Mouse (Mus musculus) cerebellum, postnatal 10 days (tissue): ENCODE data around the gene Npm3.
A peak's percentile ranks its signal among the peaks of the same experiment; 100 is the strongest.

ENCODE experiments used
- DNase-seq, 2 experiments: peaks; one replicate each; pipeline ENCODE4 v3.0.0; 2021; ENCODE audit warnings: mixed read lengths in 2 of 2

Gene Npm3

DNA sequence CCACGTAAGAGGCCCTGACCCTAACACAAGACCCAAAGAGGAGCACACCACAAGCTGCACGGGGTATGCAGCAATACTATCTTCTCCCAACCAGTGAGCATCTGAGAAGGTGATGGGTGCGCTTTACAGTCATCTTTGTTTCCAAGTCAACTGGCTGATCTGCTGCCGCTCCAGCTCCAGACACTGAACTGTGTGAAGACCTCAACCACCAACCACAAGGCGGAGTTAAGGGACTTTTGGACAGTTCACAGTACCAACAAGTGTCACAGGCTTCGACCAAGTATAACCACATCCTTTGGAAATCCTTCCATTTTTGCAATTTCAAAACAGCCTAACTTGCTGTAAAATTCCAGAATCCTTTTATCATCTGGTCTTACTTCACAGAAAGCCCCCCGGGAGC lies 2.5 kb upstream of the Npm3 start:
- no peak for DNase-seq

DNA sequence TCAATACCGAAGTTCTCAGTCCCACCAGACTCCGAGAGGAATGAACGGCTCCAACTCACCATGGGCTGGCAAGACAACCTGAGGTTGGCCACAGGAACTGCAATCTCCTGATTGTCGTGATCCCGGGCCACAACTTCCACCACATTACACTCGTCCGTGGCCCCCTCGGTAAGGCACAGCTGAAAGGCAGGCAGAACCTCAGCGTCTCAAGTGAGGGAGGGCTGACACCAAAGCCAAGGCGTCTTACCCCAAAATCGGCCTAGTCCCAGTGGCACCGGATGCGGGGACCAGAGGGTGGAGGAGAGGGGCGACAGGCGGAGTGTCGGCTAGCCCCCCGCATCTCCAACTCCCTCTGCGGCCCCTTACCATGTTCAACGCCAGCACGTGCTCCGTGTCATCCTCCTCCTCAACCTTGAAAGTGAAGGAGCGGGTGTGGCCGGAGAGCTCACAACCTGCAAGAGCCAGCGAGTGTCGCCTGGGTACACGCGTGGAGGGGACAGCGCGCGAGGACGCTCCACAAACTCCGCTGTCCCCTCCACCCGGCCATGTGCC lies 624 bp downstream of the Npm3 start:
- DNase-seq, result peak; percentile 28 to 29

DNA sequence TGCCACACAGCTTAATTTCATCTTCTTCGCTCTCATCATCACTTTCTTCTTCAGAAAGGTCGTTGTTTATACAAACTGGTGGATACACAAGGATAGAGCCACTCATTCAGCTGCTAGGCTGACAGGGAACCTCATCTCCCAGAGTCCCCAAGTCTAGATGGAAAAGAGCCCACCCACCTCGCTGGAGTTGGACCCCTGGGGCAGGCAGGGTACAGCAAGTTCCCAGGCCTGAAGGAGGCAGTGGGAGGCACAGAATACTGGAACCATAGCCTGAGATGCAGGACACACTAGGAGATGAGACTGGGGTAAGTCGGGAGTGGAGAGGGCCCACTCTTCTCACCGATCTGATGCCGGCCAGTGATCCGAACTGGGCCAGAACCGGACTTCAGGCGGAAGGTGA lies 1.2 kb downstream of the Npm3 start:
- peak; percentile 33 to 39 for DNase-seq

DNA sequence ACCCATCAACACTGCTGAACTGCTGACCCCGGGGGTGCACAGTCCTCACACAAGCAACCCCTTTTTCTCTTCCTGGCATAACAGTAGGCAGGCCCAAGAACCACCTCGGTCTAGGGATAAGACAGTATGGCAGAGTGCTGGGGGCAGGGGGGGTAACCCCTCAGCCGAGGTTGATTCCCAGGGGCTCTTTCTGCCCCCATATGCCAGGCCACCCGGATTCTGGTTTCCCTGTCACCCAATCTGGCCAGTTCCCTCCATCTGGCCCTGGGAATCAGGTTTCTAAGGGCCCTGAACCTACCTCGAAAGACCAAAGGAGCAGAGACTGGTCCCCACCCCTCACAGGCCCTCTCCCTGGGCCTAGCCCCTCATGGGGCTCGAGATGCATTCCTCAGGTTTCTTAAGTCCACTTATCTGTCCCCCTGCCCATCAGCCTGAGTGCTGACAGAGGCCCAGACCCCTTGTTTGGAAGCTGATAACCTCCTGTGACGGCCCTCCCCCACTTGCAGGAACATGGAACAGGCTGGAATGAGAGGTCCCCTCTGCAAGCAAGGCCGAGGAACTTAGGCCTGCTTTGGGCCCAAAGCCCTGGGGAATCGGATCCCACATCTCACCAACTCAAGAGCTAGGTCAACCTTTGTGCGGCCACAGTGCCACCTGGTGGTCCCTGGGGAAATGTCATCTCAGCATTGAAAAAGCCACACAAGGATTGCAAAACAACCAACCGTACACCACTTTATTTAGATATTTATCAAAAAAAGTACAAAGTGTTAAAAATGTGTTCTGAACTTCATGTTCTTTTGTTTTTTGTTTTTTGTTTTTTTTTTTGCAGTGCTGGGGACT lies 2.1 kb downstream of the Npm3 start:
- DNase-seq, result peak; percentile 91 to 94

DNA sequence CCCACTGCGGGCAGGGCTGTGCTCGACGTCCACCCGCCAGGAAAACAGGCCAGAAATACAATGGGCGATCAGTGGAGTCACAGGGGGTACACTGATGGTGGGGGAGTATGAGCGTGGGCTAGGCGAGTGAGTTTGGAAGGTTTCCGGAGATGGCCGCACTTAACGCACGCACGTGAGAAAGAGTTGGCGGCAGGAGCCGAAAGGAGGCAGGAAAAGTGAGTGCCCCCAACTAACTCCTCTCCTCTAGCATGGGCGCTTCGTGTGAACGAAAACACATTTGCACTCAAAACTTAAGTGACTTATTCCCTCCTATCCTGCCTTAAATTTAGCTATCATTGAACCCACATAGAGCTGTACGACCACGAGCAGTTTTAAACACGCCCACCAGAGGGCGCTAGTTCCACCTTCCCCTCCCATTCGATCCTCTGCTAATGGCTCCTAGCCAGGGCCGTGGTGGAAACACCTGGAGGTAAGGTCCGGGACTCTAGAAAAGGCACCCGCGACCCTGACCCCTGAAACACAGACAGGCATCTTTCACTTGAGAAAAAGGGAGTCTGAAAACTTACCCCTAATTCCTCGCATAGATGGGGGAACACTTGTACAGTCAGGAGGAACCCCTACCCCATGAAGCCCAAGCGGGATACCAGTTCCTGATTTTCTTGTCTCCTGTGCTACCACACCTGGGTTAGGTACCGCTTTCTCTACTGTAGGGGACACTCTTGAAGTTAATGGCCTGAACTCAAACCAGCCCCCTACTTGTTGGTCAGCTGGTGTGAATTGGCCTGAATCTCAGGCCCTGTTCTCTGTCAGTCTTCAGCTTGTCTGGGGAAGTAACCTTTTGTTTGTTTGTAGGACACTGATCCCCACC lies 3.0 kb downstream of the Npm3 start:
- peak; percentile 88 to 89 for DNase-seq

DNA sequence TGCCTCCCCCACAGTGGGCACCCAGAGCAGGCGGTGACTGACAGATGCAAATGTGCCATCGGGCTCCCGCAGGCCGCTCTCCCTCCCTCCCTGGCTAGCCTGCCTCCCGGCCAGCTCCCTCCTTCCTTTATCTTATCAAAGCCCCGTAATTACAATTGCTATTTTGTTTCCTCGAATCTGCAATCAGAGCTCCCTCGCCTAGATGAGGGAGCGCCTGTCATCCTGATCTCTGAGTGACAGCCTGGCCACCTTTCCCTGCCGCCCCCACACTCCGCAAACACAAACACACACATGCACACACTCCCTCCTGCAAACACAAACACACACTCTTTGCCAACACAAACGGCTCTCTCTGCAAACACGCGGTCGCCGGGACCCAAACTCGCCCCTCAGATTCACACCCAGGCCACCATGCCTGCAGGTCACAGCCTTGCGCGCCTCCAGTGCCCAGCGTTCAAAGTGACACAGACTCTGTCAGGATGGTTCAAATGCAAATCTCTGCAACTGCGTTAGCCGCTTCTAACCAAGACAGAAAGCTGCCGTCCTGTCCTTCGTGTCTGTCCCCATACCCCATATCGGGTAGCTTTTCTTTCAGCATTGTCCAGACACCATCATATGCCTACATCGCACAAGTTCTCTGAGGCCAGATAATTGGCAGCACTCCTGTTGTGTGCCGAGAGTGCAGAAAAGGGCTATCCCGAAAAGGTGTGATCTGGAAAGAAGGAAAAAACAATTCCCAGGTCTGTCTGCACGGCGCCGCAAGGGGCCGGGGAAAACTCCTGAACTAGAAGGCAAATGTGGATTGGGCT lies 3.8 kb downstream of the Npm3 start:
- DNase-seq, result no peak

- no peak for DNase-seq
Measured at GRCm38 (mm10) chr19:45743619-45744018, 5.8 kb downstream of the Npm3 start.

DNA sequence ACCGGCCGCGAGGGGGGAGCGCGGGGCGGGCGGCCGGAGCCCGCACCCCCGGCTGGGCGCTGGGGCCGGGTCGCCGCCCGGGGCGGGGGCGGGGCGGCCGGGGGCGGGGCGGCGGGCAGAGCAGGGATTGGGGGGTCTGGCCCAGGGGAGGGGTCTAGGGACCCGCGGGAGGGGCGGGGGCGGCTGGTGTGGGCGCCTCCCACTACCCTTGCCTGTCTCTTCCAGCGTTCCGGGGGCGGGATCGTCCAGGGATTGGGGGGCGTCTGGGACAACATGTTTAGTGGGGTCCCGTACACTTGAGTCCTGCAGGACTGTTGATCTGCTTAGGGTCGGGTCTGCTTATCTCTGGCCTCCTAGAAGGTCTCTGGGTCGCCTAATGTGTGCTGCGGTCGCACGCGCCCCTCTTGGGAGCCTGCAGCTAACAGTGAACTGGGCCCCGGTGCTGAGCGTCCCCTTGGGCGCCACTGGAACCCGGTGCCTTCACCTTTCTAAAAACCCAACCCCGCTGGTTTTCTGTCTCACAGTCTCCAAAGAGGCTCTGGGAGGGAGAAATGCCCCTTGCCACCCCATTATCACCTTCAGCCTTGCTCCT lies 6.3 kb downstream of the Npm3 start:
- peak in 1 of 2 experiments; percentile 36 for DNase-seq

- peak; percentile 26 to 38 for DNase-seq
Measured at GRCm38 (mm10) chr19:45742218-45742983, 7.0 kb downstream of the Npm3 start, which contains the start of gene Fgf8. Gene Fgf8, minus strand, starts transcription at chr19:45742915.

- peak; percentile 28 to 38 for DNase-seq
Measured at GRCm38 (mm10) chr19:45741431-45742217, 7.8 kb downstream of the Npm3 start.

DNA sequence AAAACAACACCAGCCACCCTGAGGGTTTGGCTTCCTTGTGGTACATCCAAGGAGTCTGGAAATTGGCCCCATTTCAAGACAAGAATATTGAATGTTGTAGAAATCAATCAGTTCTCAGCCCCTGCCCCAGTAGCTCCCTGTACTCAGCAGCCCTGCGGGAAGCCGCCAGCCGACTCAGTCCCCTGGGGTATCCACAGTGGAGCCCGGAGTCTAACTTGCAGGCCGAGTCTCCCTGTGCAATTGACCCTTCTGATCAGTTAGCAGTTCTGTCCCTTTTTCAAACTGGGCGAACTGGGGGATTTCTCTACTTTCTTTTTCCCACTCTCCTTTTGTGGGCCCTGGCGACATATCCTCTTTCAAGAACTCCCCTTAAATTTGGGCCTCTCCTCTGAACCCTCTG lies 8.6 kb downstream of the Npm3 start:
- no peak for DNase-seq

DNA sequence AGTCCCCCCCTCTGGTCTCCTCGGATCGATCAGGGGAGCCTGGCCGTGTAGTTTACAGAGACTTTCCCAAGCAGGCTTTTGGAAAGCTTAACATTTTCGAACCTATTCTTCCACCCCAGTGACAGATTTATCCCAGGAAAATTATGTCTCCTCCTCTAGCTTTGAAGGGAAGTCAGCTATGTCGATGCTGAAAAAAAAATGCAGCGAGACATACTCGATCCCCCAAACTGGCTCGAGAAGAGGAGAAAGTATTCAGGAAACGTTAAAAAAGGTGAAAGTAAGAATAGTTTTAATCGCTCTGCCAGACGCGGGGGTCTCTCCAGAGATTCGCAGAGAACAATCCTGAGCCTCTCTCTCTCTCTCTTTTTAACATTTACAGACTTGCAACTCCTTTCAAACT lies 9.2 kb downstream of the Npm3 start:
- DNase-seq, result no peak

DNA sequence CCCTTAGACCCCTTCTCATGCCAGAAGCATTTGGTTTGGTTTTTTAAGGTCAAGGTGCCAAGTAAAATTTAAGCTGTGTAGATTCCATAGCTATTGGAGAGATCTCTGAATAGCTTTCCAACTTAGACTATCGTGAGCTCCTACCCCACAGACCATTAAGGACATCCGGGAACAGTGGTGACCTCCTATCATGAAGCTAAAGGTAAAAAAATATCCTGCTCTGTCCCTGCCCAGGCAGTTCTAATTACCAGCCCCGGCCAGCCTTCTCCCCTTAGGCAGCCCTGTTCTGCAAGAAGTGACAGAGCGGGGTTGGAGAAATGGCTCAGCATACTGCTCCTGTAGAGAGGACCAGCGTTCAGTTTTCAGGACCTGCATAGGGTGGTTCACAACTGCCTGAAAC lies 10.9 kb downstream of the Npm3 start:
- DNase-seq, result no peak

DNA sequence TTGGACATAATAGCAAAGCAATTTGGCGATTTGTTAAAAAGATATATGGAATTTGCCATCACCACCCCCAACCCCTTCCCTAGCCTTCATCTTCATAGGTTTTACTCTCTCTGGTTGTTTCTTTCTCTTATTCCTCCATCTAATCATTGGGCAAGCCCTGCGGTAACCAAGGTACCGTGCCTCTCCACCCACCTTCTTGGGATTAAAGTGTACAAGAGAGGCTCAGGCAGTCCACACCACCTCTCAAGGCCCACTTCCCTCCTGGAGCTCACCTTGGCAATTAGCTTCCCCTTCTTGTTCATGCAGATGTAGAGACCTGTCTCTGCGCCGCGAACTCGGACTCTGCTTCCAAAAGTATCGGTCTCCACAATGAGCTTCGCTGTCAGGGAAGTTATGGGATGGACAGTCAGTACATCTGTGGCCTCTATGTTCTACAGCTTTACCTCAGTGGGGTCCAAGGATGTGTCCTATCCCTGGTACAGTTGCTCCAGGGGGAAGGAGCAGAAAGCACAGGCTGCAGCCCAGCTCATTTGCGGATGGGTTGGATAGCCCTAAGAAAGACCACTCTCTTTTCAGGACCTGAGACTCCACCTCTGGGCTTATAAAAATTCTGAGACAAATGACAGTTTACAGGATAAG lies 11.4 kb downstream of the Npm3 start:
- DNase-seq, result no peak

- DNase-seq, result peak; percentile 65 to 78
Measured at GRCm38 (mm10) chr19:45737208-45737845, 12.1 kb downstream of the Npm3 start.

DNA sequence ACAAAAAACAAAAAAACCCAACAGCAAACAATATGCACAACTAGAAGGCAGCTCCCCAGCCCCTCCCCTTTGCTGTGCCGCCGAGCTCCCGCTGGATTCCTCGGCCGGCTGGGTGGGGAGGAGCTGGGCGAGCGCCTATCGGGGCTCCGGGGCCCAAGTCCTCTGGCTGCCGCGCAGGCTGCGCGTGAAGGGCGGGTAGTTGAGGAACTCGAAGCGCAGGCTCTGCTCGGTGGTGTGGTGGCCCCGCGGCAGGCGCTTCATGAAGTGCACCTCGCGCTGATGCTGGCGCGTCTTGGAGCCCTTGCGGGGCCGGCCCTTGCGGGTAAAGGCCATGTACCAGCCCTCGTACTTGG lies 12.6 kb downstream of the Npm3 start:
- DNase-seq, result peak in 1 of 2 experiments; percentile 72

DNA sequence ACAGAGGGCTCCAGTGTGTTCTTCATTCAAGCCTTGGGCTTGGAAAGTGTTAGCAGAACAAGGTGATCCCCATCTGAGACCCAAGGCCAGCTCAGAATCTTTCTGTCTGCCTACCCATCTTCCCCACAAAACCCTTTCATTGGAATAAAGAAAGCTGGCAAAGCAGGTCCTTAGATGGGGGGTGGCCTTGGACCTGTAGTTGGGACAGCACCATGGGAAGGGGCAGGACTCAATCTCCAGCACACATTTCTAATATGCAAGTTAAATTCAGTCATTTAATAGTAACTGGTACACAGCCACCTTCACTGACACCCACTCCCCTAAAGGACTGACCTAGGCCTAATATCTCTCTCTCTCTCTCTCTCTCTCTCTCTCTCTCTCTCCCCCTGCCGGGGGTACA lies 13.2 kb downstream of the Npm3 start:
- no peak for DNase-seq

DNA sequence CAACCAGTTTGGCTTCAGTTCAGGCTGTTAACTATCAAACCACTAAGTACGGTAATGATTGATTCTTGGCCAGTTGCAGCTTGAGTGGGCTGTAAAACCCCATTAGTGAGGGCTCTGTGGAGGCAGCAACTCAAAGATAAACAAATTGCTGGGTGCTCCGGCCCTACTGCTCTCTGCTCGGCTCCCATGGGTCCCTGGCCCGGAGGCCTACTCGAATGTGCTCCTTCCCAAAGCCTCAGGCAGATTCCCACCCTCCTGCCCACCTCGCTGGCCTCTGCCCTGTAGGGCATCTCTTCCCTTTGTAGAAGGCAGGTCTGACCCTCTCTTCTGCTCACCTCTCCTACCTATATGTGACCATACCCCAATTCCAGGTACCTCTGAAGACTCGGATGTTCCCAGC lies 14.6 kb downstream of the Npm3 start:
- no peak for DNase-seq

GRCm38 (mm10) chr19:45734191-45734590 lies 15.2 kb downstream of the Npm3 start:
- no peak for DNase-seq

- DNase-seq, result no peak
Measured at GRCm38 (mm10) chr19:45733564-45733963, 15.8 kb downstream of the Npm3 start.
